Mouse (Mus musculus) intestine, embryonic 16.5 days (tissue): Measurements from ENCODE around the gene Anapc16. TPM values are rescaled to one million over a fixed set of nuclear protein-coding genes. Genes with fewer than 3 reads are reported as not detected.
"Not testable (repeated sequence)": the region's sequence is repeated elsewhere in the genome, so short reads cannot be mapped to it uniquely, and the experiment has no call there.

Experiments used
- ATAC-seq: fragments of 200-750 bp; cut with Nextera tagmentation; 2 replicates; pipeline ENCODE4 v1.8.0; 2017; ENCODE audit warnings: moderate TSS enrichment, moderate library complexity
- H3K27ac ChIP-seq: fragments of 300-500 bp; sonication (generic); 2 replicates; pipeline ENCODE4 v1.5.1; 2014; ENCODE audit warnings: mild to moderate bottlenecking, low read length
- H3K27me3 ChIP-seq: fragments of 300-500 bp; sonication (generic); replicated peaks from 2 replicates; pipeline ENCODE4 v1.6.1; 2014; ENCODE audit warnings: low read length, control low read depth, mixed read lengths; ENCODE audit not compliant: control insufficient read depth, insufficient read depth
- H3K36me3 ChIP-seq: fragments of 300-500 bp; sonication (generic); 2 replicates; pipeline ENCODE4 v1.6.1; 2014; ENCODE audit warnings: low read length, control low read depth; ENCODE audit not compliant: control insufficient read depth, insufficient read depth
- H3K4me1 ChIP-seq: fragments of 300-500 bp; sonication (generic); 2 replicates; pipeline ENCODE4 v1.6.1; 2014; ENCODE audit warnings: low read length, control low read depth, mixed read lengths; ENCODE audit not compliant: control insufficient read depth, insufficient read depth
- H3K4me2 ChIP-seq: fragments of 300-500 bp; sonication (generic); 2 replicates; pipeline ENCODE4 v1.6.1; 2014; ENCODE audit warnings: low read depth, low read length, control low read depth
- H3K4me3 ChIP-seq: fragments of 300-500 bp; sonication (generic); 2 replicates; pipeline ENCODE4 v1.5.1; 2014; ENCODE audit warnings: mild to moderate bottlenecking, low read length
- H3K9ac ChIP-seq: fragments of 300-500 bp; sonication (generic); 2 replicates; pipeline ENCODE4 v1.6.1; 2014; ENCODE audit warnings: low read depth, low read length
- H3K9me3 ChIP-seq: fragments of 300-500 bp; sonication (generic); 2 replicates; pipeline ENCODE4 v1.6.1; 2016; ENCODE audit warnings: low read length, control low read depth; ENCODE audit not compliant: control insufficient read depth
- WGBS: fragments of 180-500 bp; shearing (Covaris S2); extraction: QIAGEN DNeasy Blood & Tissue Kit; methylation state at CpG from one replicate; pipeline ENCODE4 v1.1.7; 2014; 5-methylcytosine and 5-hydroxymethylcytosine counted together
- polyA plus RNA-seq: library from polyadenylated mRNA; unstranded; fragments of >200 nt; fragmentation: Nextera tagmentation; extraction: Ambion mirVana; gene quantifications from 2 replicates; pipeline ENCODE4 v1.2.1, GENCODE M21; 2015

Anapc16 gene
- polyA plus RNA-seq, 1 experiment from 2014 or later, result 97.8 TPM

GRCm38 (mm10) chr10:60009115-60009514, 6.2 kb upstream of the Anapc16 start:
- Histone ChIP-seq H3K4me3 (no peak overlapping the region), H3K27me3 (no peaks in the 10 kb centered on the region), H3K4me1 (no peaks in the 10 kb centered on the region), H3K36me3 (peaks cover 10% of the 10 kb centered on the region), H3K4me2 (no peak overlapping the region), H3K9me3 (no peaks in the 10 kb centered on the region), H3K27ac (no peak overlapping the region; the same call in 1 of the 2 replicates), H3K9ac (0 out of 2 replicates have a peak overlapping the region, but pooled peaks have one; percentile 14)
- 56% methylated on average over 3 of the region's 3 CpGs for WGBS
- no peak for ATAC-seq

DNA sequence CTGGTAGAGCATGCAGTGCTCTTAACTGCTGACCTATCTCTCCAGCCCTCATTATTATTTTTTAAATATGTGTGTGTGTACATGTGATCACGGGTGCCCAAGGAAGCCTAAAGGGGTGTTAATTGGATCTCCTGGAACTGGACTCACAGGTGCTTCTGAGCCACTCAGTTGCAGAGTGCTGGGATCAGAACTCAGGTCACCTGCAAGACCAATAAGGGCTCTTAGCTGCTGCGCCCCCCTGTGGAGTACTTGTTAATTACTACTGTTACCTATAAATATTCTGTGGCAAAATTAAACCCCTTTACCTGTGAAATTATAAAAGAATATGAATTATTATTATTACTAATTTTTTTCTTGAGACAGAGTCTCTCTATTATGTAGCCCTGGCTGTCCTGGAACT, 2.3 kb upstream of the Anapc16 start:
- peaks cover 8% of the 10 kb centered on the region; the same call in 1 of the 2 replicates for H3K36me3 ChIP-seq
- ATAC-seq, result no peak
- H3K9me3 ChIP-seq, result no peaks in the 10 kb centered on the region
- peaks cover 13% of the 10 kb centered on the region for H3K4me1 ChIP-seq
- no peak overlapping the region for H3K9ac ChIP-seq
- H3K27ac ChIP-seq, result no peak overlapping the region
- WGBS, result 62% methylated on average over 2 of the region's 2 CpGs
- no peaks in the 10 kb centered on the region for H3K27me3 ChIP-seq
- no peak overlapping the region for H3K4me2 ChIP-seq
- H3K4me3 ChIP-seq, result no peak overlapping the region

DNA sequence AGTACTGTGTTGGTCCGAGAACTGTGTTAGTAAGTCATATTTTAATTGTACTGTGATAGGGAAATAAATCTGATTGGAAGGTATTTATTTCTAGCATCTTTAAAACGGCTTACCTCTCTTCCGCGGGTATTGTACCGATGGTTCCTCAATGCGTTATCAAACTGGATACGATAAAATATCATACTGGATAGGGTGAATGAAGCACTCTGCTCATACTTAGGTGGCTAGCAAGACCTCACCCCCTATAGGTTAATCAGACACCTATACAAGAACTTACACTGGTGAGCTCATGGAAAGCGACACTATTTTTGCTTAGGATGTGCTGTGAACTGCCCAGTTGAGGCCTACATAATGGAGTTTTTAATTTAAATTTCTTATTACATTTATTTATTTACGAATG, 912 bp upstream of the Anapc16 start:
- Histone ChIP-seq H3K4me1 (peaks cover 13% of the 10 kb centered on the region), H3K4me3 (peak overlapping the region; percentile 77), H3K9ac (peak overlapping the region; percentile 85), H3K27me3 (no peaks in the 10 kb centered on the region), H3K27ac (peak overlapping the region; percentile 99), H3K36me3 (peaks cover 8% of the 10 kb centered on the region), H3K4me2 (peak overlapping the region; percentile 81), H3K9me3 (no peaks in the 10 kb centered on the region)
- 66% methylated on average over 9 of the region's 9 CpGs for WGBS
- no peak for ATAC-seq

DNA sequence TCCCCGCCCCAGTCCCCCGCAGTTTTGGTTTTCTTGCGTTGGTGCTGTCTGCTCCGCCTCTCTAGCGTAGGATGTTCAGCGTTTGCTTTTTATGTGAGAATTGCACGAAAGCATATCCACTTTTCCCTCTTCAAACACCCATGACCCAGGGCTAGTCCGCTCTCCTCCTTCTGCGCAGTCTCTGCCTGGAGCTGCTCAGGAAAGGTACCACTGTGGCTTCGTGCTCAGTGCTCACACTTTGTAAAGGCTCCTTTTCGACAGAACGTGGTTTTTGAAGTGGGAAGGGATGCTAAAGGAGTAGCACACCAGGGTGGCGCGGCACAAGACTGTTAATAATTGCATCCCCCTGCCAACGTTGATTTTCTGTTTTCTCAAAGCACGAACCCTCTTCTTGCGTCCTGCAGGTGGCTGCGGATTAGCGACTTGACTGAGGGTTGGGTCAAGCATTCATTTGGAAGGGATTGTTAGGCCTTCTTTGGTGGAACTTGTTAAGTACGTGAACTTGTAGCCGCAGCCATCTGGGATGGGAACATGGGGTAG, 348 bp upstream of the Anapc16 start:
- H3K9me3 ChIP-seq, result no peaks in the 10 kb centered on the region
- H3K9ac ChIP-seq, result peak overlapping the region; percentile 85
- H3K27ac ChIP-seq, result peak overlapping the region; percentile 99

DNA sequence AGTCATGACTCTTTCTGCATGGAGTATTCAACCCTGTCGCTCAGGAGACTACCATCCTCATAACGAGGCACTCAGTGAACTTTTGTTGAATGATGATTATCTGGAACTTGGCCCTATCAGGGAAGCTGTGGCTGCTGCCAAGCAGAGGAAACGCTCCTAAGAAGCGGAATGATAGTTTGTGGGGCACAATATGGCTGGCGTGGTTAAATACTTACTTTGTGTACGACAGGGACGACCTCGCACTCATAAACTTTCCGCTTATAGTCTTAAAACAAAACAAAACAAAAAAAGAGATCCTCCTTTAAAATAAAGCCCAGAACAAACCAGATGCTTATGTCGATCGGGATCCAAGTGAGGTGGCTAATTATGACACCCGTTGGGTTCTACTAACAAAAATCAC, 732 bp downstream of the Anapc16 start:
- H3K4me3 ChIP-seq, result peak overlapping the region; percentile 77
- H3K9ac ChIP-seq, result peak overlapping the region; percentile 85
- H3K9me3 ChIP-seq, result no peaks in the 10 kb centered on the region
- peaks cover 13% of the 10 kb centered on the region for H3K4me1 ChIP-seq
- WGBS, result 3% methylated on average over 12 of the region's 12 CpGs
- peak overlapping the region; percentile 99 for H3K27ac ChIP-seq
- no peaks in the 10 kb centered on the region for H3K27me3 ChIP-seq
- H3K4me2 ChIP-seq, result peak overlapping the region; percentile 74
- ATAC-seq, result no peak; the same call in 1 of the 2 replicates
- no peaks in the 10 kb centered on the region; the same call in 1 of the 2 replicates for H3K36me3 ChIP-seq

More for the DNA sequence above, 348 bp upstream of the Anapc16 start:
- no peaks in the 10 kb centered on the region for H3K27me3 ChIP-seq
- H3K4me2 ChIP-seq, result peak overlapping the region; percentile 81
- H3K4me1 ChIP-seq, result peaks cover 13% of the 10 kb centered on the region
- under 1% methylated on average over 21 of the region's 21 CpGs for WGBS
- no peak; the same call in 1 of the 2 replicates for ATAC-seq
- peaks cover 5% of the 10 kb centered on the region for H3K36me3 ChIP-seq
- peak overlapping the region; percentile 77 for H3K4me3 ChIP-seq

DNA sequence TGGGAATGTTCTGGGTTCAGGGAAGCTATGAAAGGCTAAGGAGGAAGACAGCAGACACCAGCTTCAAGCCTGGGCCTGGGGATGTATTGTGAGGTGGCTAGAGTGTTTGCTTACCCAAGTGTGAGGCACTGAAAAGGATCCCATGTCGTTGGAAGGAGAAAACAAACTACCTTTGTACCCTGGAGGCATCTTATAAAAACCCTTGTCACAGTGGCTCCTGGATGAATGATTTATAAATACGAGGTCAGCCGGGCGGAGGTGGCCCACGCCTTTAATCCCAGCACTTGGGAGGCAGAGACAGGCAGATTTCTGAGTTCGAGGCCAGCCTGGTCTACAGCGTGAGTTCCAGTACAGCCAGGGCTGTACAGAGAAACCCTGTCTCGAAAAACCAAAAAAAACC, 1.3 kb downstream of the Anapc16 start:
- H3K27me3 ChIP-seq, ATAC-seq, H3K9ac ChIP-seq, H3K36me3 ChIP-seq, H3K9me3 ChIP-seq: not testable (repeated sequence)
- H3K4me3 ChIP-seq, result peak overlapping the region; percentile 77
- WGBS, result 63% methylated on average over 8 of the region's 8 CpGs
- peak overlapping the region; percentile 74 for H3K4me2 ChIP-seq
- peaks cover 13% of the 10 kb centered on the region for H3K4me1 ChIP-seq
- peak overlapping the region; percentile 23; the same call in 1 of the 2 replicates for H3K27ac ChIP-seq

GRCm38 (mm10) chr10:59999057-59999456, 3.9 kb downstream of the Anapc16 start:
- WGBS, result 86% methylated on average over 3 of the region's 3 CpGs
- H3K36me3 ChIP-seq, result peaks cover 8% of the 10 kb centered on the region
- no peaks in the 10 kb centered on the region for H3K27me3 ChIP-seq
- ATAC-seq, result no peak
- peaks cover 13% of the 10 kb centered on the region for H3K4me1 ChIP-seq
- H3K4me3 ChIP-seq, result no peak overlapping the region
- H3K9ac ChIP-seq, result no peak overlapping the region
- H3K27ac ChIP-seq, result no peak overlapping the region
- no peaks in the 10 kb centered on the region for H3K9me3 ChIP-seq
- H3K4me2 ChIP-seq, result no peak overlapping the region

GRCm38 (mm10) chr10:59997591-59997990, 5.3 kb downstream of the Anapc16 start:
- no peak overlapping the region for H3K4me3 ChIP-seq
- WGBS, result 23% methylated on average over 7 of the region's 7 CpGs
- H3K4me1 ChIP-seq, result peaks cover 10% of the 10 kb centered on the region
- H3K27ac ChIP-seq, result no peak overlapping the region
- no peak overlapping the region for H3K9ac ChIP-seq
- peaks cover 8% of the 10 kb centered on the region for H3K36me3 ChIP-seq
- ATAC-seq, result no peak
- H3K27me3 ChIP-seq, result no peaks in the 10 kb centered on the region
- H3K4me2 ChIP-seq, result no peak overlapping the region
- no peaks in the 10 kb centered on the region for H3K9me3 ChIP-seq

DNA sequence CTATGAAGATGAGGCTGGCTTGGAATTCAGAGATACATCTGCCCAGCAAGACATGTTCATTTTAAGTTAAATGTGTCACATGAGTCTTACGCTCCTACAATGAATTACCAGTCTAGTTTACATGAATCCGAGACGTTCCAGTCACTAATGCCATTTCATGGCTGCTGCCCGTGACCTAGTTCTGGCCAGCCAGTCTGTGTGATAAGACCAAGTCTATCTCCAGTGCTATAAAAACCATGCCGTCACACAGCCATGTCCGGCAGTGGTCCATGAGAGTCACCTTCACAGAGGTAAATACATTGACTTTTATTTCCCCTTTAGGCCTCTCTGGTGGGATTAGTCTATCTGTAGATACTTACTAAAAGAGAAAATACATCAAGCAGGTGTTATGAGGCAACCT, 7.0 kb downstream of the Anapc16 start:
- H3K36me3 ChIP-seq, result peaks cover 8% of the 10 kb centered on the region
- H3K4me2 ChIP-seq, result no peak overlapping the region
- H3K27me3 ChIP-seq, result no peaks in the 10 kb centered on the region
- H3K9ac ChIP-seq, result no peak overlapping the region
- no peak overlapping the region for H3K4me3 ChIP-seq
- no peak for ATAC-seq
- peaks cover under 1% of the 10 kb centered on the region for H3K4me1 ChIP-seq
- H3K27ac ChIP-seq, result no peak overlapping the region
- H3K9me3 ChIP-seq, result no peaks in the 10 kb centered on the region
- WGBS, result 85% methylated on average over 6 of the region's 6 CpGs

DNA sequence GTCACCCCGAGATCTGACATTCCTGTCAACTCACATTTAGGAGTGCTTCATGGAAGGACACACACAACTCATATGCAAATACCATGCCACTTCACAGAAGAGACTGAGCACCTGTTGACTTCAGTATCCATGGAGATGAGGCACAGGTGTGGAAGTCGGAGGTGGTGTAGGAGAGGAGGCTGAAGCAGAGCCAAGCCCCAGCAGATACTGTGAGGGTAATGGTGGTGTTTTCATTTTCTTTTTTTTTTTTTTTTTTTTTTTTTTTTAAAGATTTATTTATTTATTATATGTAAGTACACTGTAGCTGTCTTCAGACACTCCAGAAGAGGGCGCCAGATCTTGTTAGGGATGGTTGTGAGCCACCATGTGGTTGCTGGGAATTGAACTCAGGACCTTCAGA, 9.1 kb downstream of the Anapc16 start:
- H3K9ac ChIP-seq, H3K4me1 ChIP-seq, H3K9me3 ChIP-seq, H3K4me2 ChIP-seq, H3K27me3 ChIP-seq, H3K4me3 ChIP-seq, ATAC-seq, H3K27ac ChIP-seq: not testable (repeated sequence)
- 88% methylated on average over 2 of the region's 3 CpGs for WGBS
- peaks cover 16% of the 10 kb centered on the region for H3K36me3 ChIP-seq
